Mouse (Mus musculus): ENCODE results near the gene Slc30a4. TPM values are rescaled to one million over a fixed set of nuclear protein-coding genes. Genes with fewer than 3 reads are reported as not detected.

Gene Slc30a4
- total RNA-seq, 2 experiments from 2014 or later = 27.4 to 29.2 TPM

DNA sequence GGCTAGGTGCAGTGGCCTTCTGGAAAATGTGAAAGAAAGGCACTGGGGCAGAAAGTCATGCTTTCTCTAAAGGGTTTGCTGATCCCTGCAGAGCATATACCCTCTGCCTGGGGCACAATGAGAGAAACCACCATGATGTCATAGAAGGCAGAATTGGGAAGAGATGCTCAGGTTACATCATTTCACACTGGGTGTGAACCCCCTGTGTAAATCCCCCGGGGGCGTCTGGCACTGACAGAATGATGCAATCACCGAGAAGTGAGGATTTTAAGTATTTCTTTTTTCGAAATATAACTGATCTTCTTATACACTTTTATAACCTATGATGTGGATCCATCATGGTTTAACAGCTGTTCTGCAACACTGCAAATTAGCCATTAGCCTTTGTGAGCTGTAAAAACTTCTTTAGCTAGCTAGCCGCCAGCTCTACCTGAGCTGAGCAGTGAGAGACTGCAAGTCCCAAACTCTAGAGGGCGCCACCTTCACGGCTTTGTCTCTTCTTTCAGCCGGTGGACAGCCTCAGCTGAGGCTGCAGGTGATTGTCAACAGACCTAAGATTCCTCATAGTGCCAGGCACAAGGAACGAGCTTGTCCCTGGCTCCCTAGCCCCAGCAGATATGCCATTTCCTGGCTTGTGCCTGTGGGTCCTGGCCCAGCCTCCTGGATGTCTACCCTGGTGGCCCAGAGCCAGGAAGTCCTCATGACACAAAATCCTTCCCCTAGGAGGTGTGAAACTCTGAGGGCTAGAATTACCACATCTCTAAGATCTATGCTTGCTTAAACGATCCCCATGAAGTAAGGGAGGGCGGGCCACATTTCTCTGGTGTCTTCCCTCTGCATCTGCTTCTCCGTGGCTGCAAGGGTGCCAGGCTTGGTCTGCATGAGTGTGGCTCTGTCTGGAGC is 36.2 kb downstream of the Slc30a4 start:
- H3K4me3 ChIP-seq = no peak overlapping the region
- peak in 1 of 2 experiments; percentile 32 for DNase-seq (ENCODE audit: low spot score in 2 of 2)
- peak; percentile 84 for TF ChIP-seq CTCF (conservative IDR thresholded peaks at IDR 0.05)

DNA sequence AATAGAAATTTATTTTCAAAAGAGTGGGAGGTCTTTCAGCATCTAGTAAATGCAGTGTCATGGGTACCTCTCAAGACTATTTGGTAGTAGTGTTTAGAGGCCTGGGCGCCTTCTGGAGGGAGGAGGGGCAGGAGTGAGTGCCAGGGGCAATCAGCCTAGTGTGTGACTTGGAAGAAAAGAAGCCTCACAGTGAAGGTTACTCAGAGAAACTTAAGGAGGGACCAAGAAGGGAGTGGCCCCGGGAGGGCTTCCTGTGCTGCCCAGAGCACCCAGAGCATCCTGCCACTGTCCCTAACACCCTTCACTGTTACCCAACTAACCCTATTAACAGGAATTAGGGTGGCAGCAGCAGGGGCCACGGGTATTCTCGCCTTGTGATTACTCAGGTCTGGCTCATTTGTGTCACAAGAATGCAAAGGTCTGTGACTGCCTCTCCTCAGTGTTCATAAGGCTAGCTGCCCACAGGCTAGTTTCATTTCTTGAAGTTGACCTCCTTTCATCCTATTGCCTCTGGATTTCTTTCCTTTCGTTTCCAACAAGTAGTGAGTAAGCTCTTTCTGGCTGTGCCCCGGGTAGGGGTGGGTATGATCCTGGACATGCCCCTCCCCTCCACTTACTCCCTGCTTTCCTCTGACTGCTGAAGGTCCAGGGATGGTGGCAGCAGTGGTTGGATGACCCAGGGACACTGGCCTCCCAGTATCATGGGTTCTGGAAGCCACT is 37.0 kb downstream of the Slc30a4 start:
- Histone ChIP-seq H3K4me3 (no peak overlapping the region), H3K27ac (no peak overlapping the region)
- DNase-seq (ENCODE audit: low spot score in 2 of 2) = no peak
- no peak for TF ChIP-seq CTCF (conservative IDR thresholded peaks at IDR 0.05)

More for the DNA sequence above, 36.2 kb downstream of the Slc30a4 start:
- no peak overlapping the region for H3K27ac ChIP-seq

DNA sequence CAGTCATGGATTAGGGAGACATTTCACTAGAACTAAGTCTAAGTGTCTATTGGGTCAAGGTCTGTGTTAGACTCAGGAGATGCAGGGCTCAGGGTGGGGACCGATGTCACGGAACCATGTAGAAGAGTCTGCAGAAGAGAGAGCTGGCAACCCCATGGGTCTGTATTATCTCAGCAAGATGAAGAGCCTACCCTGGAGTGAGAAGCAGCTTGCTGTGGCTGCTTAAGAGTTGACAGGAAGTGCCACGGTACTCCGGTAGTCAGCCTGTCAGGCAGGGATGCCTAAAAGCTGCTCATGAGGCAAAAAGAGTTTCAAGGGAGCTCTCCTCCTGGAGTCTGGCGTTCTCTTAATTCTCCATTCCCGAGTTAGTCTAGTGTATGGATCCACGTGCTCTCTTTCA is 42.6 kb downstream of the Slc30a4 start:
- no peak for TF ChIP-seq CTCF (conservative IDR thresholded peaks at IDR 0.05)
- Histone ChIP-seq H3K27ac (no peak overlapping the region), H3K4me3 (no peak overlapping the region)
- DNase-seq (ENCODE audit: low spot score in 2 of 2) = no peak

DNA sequence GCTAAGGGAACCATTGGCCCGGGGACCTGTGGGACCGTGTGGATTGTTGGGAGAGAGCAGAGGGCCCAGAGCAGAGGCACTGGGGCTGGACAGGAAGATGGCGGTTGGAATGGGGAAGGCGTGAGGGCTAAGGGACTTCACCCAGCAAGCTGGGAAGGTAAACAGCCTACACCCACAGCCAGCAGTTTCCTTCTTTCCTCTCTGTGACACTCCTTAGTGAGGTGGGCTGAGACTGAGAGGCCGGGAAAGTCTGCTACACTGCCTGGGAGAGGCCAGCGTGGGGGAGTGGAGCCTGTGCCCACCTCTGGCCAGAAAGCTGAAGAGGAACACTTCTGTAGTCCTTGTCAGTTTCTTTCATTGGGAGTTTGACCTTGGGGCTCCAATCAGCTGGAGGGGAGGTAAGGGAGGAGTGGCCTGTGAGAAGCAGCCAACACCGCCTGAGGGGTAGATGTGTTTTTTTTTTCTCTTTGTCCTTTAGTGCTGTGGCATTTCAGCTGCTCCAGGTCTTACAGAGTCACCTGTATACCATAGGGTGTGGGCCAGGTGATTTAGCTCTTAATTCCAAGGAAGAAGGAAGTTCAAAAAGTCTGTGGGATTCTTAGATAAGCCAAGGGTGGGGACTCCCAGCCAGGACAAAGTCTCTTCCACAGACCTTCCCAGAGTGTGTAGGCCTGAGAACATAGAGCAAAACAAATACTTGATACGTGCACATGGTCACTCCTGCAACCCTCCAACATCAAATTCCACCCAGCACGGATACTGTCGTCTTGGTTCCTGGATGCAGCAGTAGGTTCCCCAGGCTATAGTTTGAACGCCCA is 44.5 kb downstream of the Slc30a4 start:
- TF ChIP-seq CTCF (conservative IDR thresholded peaks at IDR 0.05) = no peak
- H3K27ac ChIP-seq = no peak overlapping the region
- no peak overlapping the region for H3K4me3 ChIP-seq
- DNase-seq (ENCODE audit: low spot score in 2 of 2) = no peak

GRCm38 (mm10) chr2:122656767-122657166 is 45.7 kb downstream of the Slc30a4 start:
- DNase-seq (ENCODE audit: low spot score in 2 of 2) = no peak
- H3K27ac ChIP-seq = no peak overlapping the region
- no peak overlapping the region for H3K4me3 ChIP-seq
- no peak for TF ChIP-seq CTCF (conservative IDR thresholded peaks at IDR 0.05)

DNA sequence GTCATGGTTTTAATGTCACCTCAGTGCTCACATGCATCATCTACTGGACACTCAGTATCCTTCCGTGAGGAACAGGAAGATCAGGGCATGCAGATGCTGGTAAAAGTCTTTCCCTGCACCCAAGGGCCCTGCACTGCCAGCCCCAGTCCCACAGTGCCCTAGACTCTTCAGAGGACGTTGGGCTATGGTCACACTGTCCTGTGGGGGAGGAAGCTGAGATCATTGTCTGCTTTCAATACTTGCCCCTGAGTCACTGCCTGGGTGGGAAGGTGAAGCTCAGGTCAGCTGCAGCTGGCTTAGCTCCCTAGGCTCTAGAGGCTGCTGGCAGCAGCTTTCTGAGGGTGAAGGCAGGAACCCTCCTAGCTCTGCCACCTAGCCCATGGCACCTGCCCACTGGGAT is 46.4 kb downstream of the Slc30a4 start:
- no peak for TF ChIP-seq CTCF (conservative IDR thresholded peaks at IDR 0.05)
- DNase-seq (ENCODE audit: low spot score in 2 of 2) = no peak
- no peak overlapping the region for H3K4me3 ChIP-seq
- no peak overlapping the region for H3K27ac ChIP-seq

DNA sequence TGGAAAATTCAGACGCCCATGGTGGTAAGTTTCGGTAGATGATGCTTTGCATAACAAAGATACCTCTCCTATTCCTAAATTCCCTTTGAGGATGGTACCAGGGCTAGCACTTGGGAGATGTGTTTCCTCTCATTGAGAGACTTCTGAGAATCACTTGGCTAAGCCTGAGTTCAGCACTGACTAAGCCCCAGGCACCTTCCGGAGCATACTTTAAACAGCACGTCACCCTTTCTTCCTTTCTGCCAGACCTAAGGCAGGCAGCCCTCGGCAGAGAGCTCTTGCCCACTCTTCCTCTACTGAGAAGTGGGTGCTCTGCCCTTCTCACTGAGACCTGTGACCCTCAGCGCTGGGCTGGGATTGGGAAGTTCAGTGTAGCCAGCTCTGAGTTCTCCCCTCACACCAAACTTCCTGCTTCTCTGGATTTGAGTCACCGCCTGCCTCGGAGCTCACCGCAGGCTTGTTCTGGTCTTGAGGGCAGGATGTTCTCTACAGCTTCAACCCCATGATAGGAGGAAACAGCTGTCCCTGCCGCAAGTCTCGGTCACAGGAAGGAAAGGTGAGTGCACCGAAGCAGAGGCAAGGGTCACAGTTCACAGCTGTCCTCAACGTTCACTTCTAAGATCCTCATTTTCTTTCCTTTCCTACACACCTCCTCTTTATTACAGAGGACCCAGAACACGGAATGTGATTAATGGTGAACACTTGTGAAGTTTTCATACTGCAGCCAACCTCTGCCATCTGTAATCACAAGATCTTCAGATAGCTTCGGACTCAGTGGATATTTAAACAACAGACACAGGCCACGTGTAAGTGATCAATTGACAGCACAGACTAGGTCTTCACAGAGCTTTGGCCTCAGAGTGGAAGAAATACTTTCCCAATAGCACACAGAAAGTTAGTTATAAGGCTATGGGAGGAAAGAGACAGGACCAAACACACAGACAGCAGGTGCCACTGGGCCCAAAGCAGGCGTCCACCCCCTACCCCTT is 50.1 kb downstream of the Slc30a4 start:
- no peak for TF ChIP-seq CTCF (conservative IDR thresholded peaks at IDR 0.05)
- no peak overlapping the region for H3K4me3 ChIP-seq
- no peak overlapping the region for H3K27ac ChIP-seq

DNA sequence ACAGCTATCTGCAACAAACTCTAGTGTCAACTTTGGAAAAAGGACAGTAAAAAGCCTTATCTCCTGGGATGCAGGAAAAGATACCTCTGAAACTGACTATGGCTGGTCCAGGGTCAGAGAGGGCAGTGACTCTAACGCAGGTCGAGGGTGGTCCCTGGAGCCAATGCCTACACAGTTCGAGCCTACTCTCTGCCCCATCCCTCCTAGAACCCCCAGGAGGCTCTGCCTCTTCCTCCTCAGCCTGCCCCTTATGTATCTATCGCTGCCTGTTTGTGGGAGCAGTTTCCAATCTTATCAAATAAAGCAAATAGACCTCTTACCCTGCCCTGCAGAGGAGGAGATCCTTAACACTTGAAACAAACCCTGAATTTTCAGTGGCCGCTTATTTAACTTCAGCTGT is 63.8 kb downstream of the Slc30a4 start:
- no peak for DNase-seq (ENCODE audit: low spot score in 2 of 2)
- no peak for TF ChIP-seq CTCF (conservative IDR thresholded peaks at IDR 0.05)
- Histone ChIP-seq H3K4me3 (no peak overlapping the region), H3K27ac (no peak overlapping the region)

More for the DNA sequence above, 50.1 kb downstream of the Slc30a4 start:
- no peak for DNase-seq (ENCODE audit: low spot score in 2 of 2)

DNA sequence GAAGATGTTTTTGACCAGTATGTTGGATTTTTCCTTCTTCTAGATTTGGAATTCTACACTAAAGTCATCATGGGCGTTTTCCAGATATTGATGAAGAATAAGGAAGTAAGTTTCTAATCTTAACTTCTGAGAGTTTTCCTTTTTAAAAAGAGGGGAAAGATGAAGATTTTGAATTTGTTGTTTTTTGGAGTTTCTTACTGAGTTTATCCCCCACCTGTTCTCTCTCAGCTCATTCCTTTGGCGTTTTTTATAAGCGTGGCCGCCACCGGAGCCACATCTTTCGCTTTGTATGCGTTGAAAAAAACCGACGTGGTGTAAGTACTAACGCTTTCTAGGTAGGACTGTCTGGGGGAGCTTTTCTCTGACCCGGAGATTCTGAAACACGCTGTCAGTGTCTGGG is 64.4 kb downstream of the Slc30a4 start:
- DNase-seq (ENCODE audit: low spot score in 2 of 2) = no peak
- peak overlapping the region; percentile 53 for H3K4me3 ChIP-seq
- TF ChIP-seq CTCF (conservative IDR thresholded peaks at IDR 0.05) = no peak
- H3K27ac ChIP-seq = no peak overlapping the region

GRCm38 (mm10) chr2:122637526-122637997 is 64.9 kb downstream of the Slc30a4 start:
- peak; percentile 99; the same call in 1 of the 2 replicates for TF ChIP-seq CTCF (conservative IDR thresholded peaks at IDR 0.05)
- H3K4me3 ChIP-seq = peak overlapping the region; percentile 53
- H3K27ac ChIP-seq = no peak overlapping the region
- peak in 1 of 2 experiments; percentile 67 for DNase-seq (ENCODE audit: low spot score in 2 of 2)

- Histone ChIP-seq H3K4me3 (peak within 1 kb of the TSS; percentile 53), H3K27ac (no peak within 1 kb of the TSS)
- no peak for DNase-seq (ENCODE audit: low spot score in 2 of 2)
- no peak for TF ChIP-seq CTCF (conservative IDR thresholded peaks at IDR 0.05)
These were observed 65.8 kb downstream of the Slc30a4 start, which contains the start of gene AA467197 for GRCm38 (mm10) chr2:122636686-122637085. AA467197 (plus strand) TSS chr2:122636986.

Small RNA genes within 50 kb of the gene (microRNA-seq; reads per million reads assigned to microRNA genes)
- 3.5 to 4.2 reads per million in 2 experiments for gene Mir147

Other genes with a start within 250 kb of the Slc30a4 start
- not detected for gene Gm14085, start 217.7 kb downstream of the Slc30a4 start, total RNA-seq (2021)
- gene Gatm, start 91.4 kb downstream of the Slc30a4 start, total RNA-seq (2021) = 10 to 100 TPM; 64.9 to 72.1 TPM
- gene AA467197, start 65.7 kb downstream of the Slc30a4 start, total RNA-seq (2021) = 1 to 10 TPM in 1 of 2 experiments, not detected in 1; 1.1 TPM
- 10 to 100 TPM; 19.5 to 24.8 TPM for gene Bloc1s6, start 35.8 kb upstream of the Slc30a4 start, total RNA-seq (2021)
- 1 to 10 TPM; 4.3 to 5.5 TPM for gene Sqor, start 62.6 kb upstream of the Slc30a4 start, total RNA-seq (2021)

Data from layer of hippocampus, adult 2 months (tissue).